Mouse (Mus musculus) retina, adult 2 months (tissue): ENCODE results near the gene Ercc8.

ENCODE experiments used
- DNase-seq: peaks from one replicate; pipeline ENCODE4 v3.0.0-alpha.2; 2012; ENCODE audit warnings: low read depth, low spot score

Ercc8 gene

GRCm38 (mm10) chr13:108157156-108157555 lies 1.4 kb upstream of the Ercc8 start:
- DNase-seq = no peak

- DNase-seq = no peak
These were observed 633 bp upstream of the Ercc8 start for GRCm38 (mm10) chr13:108157732-108158464.

GRCm38 (mm10) chr13:108159241-108159575 lies 677 bp downstream of the Ercc8 start:
- no peak for DNase-seq

- no peak for DNase-seq
These were observed 1.4 kb downstream of the Ercc8 start for GRCm38 (mm10) chr13:108159963-108160362.

- no peak for DNase-seq
These were observed 5.4 kb downstream of the Ercc8 start for GRCm38 (mm10) chr13:108163912-108164311.

- no peak for DNase-seq
These were observed 6.1 kb downstream of the Ercc8 start for GRCm38 (mm10) chr13:108164621-108165020.

GRCm38 (mm10) chr13:108170002-108170401 lies 11.5 kb downstream of the Ercc8 start:
- no peak for DNase-seq

GRCm38 (mm10) chr13:108170511-108170910 lies 12.0 kb downstream of the Ercc8 start:
- no peak for DNase-seq

GRCm38 (mm10) chr13:108179618-108180017 lies 21.1 kb downstream of the Ercc8 start:
- DNase-seq = no peak

- no peak for DNase-seq
These were observed 22.3 kb downstream of the Ercc8 start for GRCm38 (mm10) chr13:108180821-108181220.

- no peak for DNase-seq
These were observed 26.3 kb downstream of the Ercc8 start for GRCm38 (mm10) chr13:108184743-108185255.

- no peak for DNase-seq
These were observed 27.0 kb downstream of the Ercc8 start for GRCm38 (mm10) chr13:108185530-108185929.

GRCm38 (mm10) chr13:108187994-108188393 lies 29.5 kb downstream of the Ercc8 start:
- no peak for DNase-seq

GRCm38 (mm10) chr13:108191074-108191720 lies 32.7 kb downstream of the Ercc8 start:
- no peak for DNase-seq

- no peak for DNase-seq
These were observed 36.9 kb downstream of the Ercc8 start for GRCm38 (mm10) chr13:108195474-108195873.

GRCm38 (mm10) chr13:108204857-108205256 lies 46.3 kb downstream of the Ercc8 start:
- no peak for DNase-seq

- no peak for DNase-seq
These were observed 48.9 kb downstream of the Ercc8 start for GRCm38 (mm10) chr13:108207447-108207846.

GRCm38 (mm10) chr13:108208090-108208489 lies 49.6 kb downstream of the Ercc8 start:
- no peak for DNase-seq

- DNase-seq = no peak
These were observed 52.4 kb downstream of the Ercc8 start for GRCm38 (mm10) chr13:108210960-108211359.

GRCm38 (mm10) chr13:108212397-108213018 lies 54.0 kb downstream of the Ercc8 start:
- DNase-seq = no peak

- no peak for DNase-seq
These were observed 55.6 kb downstream of the Ercc8 start, which contains the start of gene Elovl7 for GRCm38 (mm10) chr13:108214081-108214484. Gene Elovl7, plus strand, starts transcription at chr13:108214404.

GRCm38 (mm10) chr13:108214485-108215107 lies 56.1 kb downstream of the Ercc8 start:
- no peak for DNase-seq
